Mouse (Mus musculus) kidney, postnatal 4 days (tissue): ENCODE measurements around the gene Tsks.
A peak's percentile ranks its signal among the peaks of the same experiment; 100 is the strongest.

Experiments
- DNase-seq, 2 experiments: peaks; one replicate each; pipeline ENCODE4 v3.0.0; 2021; ENCODE audit warnings: mixed read lengths in 2 of 2

Gene Tsks

DNA sequence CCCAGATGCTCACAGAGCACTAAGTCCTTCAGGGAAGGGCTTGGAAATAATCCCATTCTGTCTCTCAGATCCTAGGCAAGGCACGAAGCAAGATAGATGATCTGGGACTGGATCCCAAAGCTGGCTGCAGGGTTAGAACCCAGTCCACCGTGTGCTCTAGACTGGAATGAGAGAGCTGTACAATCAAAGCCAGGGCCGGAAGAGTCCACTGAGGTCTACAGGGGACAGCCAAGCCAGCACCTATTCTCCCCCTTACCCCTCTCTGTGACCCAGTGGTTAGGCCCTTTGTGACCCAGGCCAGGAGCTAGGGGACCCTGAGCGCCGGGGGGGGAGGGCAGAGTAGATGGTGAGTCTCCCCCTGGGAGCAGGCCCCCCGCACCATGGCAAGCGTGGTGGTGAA lies at the start of gene Tsks:
Gene Tsks (plus strand): TSS at position 301 of the 400 bp plus-strand sequence.
- DNase-seq = no peak

DNA sequence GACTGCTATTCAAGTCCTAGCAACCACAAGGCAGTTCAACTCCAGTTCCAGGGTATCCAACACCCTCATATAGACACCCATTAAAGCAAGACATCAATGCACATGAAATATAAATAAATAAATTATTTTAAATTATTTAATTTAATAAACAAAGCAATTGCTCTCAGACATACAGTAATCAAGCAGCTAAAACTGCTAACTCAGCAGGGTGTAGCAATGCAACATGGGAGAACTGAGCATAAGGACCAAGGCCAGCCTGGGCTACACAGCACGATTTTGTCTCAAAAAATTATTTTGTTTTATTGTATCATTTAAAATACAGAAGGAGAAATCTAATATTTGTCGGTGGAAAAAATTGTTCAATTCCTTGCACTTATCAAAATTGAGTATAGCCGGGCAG lies 48.8 kb upstream of the Tsks start:
- DNase-seq = no peak

DNA sequence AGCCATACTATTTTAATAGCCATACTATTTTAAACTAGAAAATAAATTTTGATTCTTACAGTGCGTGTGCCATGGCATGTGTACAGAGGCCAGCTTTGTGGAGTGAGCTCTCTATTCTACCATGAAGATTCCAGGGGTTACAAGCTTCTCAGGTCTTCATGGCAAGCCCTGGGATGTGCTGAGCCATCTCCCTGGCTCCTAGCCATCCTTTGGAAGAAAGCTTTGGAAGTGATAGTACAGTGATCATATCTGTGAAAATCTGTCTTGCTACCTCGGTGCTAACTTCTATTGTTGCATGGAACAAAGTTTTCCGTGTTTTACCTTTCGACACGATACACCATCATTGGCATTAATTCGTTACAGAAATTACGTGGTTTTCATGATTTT lies 47.8 kb upstream of the Tsks start:
- DNase-seq = no peak

DNA sequence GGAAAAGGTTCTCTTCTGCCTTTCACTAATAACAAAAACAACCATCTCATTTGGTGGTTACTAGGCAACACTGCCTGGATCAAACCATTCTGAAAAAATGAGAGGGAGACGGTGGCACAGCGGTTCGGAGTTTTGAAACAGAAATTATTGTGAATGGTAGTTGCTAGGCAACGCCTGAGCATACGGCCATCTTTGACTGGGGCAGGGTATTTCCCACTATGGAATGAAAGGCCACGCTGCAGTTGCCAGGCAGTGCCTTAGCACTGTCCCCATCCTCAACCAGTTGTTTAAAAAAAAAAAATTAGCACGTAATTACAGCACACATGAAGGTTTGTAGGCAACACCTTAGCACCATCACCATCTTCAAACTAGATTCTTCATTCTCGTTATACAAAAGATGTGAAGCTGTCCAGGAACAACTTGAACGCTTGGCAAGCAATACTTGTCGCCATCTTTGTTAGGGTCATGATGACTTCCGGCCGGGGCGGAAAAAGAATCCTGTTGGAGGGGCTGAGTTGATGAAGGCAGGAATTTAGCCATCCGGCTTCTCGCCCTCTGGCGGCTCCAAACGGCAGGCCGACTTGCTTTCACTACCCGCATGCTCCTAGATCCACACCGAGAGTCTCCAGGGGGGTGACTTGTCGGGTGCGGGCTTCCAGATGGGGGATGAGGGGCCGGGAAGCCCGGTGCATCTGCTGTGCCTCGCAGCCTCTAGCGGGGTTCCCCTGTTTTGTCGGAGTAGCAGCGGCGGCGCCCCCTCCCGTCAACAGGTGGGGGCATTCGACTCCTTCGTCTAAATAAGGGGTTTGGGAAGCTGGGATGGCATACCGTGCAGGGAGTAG lies 47.2 kb upstream of the Tsks start, which contains the start of gene Fuz:
Gene Fuz (plus strand): TSS at position 487 of the 842 bp plus-strand sequence.
- peak; percentile 93 to 96 for DNase-seq

DNA sequence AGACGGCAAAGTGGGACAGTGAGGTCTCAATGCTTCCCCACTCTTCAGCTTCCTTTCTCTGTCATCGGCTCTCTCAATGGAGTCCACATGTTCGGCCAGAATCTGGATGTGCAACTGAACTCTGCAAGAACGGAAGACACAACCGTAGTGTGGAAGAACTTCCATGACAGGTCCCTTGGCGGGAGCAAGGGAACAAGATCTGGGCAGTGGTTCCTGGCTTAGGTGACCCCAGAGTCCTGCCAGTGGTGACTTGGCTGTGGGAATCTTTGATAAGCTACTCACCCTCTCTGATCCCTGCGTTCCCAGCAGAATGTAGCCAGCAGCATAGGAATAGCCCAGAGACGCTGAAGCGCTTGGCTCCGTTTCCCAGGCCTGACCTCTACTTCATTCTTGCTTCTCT lies 46.5 kb upstream of the Tsks start:
- DNase-seq = no peak

DNA sequence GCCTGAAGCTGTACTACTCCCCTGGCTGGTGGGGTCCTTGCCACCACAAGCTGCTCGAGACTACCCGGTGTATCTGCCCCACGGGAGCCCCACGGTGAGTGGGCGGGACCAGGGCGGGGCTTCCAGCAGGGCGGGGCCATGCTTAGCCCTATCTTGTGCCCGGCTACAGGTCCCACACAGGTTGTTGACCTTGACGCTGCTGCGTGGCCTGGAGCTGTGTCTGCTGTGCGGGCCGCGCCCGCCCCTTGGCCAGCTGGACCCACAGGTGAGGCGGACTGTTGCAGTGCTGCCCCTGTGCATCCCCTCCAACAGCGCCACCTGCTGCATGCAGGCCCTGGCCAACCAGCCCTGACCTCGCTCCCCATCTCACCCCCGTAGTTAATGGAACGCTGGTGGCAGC lies 44.4 kb upstream of the Tsks start:
- peak; percentile 73 to 79 for DNase-seq

DNA sequence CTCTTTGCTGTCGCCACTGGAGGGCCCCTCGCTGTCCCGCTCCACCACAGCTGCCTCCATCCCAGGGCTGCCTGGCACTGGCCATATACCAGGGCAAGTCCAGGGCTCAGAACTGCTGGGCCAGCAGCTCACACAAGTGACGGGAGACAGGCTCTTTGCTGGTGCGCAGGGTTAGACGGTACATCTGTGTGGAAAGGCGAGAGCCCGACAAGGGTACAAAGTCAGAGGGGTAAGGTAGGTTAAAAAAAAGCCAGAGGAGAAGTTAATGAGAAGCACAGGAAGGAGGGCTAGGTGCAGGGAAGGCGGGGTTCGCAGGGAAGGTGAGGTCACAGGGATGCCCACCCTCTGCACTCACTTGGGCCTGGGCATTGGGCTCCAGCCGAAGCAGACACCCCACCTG lies 42.4 kb upstream of the Tsks start:
- peak in 1 of 2 experiments; percentile 38 for DNase-seq

DNA sequence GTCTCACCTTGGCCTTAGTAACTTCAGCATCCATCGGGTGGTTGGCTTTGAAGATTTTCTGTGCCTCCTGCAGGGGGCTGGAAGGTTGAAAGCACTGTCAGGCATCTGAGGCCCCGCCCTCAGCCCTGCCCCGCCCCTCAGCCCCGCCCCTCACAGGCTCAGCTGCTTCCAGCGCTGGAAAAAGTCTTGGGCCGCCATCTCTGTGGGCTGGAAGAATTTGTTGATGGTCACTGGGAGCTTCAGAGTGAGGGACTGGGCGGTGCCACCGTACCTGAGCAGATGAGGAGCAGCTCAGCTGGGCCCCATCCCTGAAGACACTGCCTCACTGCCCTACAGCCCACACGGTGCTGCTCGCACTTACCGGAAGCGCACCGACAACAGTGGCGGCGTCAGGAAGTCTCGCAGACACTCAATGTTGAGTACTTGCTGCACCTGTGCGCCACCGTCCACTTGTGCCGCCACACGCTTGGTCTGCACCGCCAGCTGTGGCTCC lies 41.7 kb upstream of the Tsks start:
- DNase-seq = peak; percentile 74 to 84

DNA sequence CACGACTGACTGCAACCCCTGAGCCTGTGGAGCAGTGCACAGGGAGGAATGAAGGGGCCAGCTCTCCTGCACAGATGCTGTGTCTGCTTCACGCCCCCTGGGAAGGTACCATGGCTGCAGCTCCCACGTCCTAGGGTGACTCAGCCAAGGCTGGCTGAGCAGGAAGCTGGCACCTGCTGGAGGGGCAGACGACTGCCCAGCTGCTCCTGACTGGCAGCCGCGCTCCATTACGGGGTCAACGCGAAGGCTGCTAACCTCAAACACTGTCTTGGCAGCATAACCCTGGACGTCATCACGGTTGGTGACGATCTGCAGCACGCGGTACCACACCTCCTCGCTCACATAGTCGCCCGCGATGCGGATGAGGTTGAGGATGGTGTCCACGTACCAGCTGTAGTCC lies 37.6 kb upstream of the Tsks start:
- DNase-seq = no peak

DNA sequence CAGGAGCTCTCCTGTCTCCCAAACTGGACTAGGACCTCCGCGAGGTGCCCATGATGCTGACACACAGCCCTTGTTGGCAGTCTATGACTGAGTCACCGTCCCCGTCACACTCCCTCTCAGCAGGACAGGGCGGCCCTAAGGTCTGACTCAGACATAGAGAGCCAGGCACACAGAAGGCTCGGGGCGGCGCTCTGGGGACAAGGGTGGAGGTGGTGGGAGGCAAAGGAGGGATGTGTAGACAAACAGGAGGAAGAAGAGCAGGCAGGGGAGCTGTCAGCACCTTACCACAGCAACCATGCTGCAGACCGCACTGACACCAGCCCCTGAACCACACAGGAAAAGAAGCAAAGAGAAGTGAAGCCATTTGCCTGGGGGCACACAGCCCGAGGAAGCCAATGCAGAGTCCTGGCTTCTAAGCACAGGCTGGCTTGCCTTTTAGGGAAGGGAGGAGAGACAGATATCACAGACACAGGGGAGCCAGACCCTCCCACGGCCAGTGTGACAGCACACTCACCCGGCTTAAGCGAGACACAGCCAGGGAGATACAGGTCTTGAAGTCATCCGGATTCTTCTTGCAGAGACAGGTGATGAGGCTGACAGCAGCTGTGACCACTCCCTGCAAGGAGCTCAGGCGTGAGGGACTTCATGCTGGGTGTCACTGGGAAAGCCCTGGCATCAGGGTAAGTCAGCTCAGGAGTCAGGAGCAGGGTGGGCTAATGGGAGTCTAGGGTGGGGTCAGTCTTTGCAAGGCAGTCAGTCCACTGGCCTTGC lies 34.1 kb upstream of the Tsks start:
- no peak for DNase-seq

DNA sequence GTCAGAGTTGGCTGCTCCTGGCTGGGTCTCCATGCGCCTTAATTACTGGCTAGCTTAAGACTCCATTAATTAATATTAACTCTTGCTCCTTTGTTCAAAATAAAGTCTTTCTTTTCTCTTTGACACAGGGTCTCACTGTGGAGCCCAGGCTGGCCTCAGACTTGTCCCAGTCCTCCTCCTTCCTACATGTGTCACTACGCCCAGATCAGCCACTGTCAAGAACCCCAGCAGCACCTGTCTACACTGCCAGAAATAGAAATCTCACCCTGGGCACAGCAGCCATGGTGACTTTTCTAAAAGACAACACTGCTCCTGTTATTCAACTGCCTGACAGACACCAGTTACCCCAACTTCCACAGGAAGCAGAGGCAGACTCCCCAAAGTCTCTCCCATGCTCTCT lies 28.6 kb upstream of the Tsks start:
- DNase-seq = no peak

DNA sequence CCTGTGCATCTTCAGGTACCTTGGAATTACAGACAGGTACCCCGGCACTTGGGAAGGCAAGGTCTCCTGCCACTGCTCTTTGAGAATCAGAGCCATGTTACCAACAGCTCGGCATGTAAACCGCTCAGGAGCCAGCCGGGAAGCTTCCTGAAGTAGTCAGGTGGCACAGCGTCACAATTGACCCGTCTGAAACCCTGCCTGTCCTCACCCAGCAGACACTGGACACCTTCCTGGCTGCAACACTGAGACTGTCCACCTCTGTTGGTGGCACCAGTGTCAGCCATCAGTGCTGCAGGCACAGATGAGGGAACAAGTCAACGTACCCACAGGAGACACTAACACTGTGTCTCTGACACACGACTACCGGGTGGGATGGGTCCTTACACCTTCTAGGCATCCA lies 27.7 kb upstream of the Tsks start:
- DNase-seq = no peak

DNA sequence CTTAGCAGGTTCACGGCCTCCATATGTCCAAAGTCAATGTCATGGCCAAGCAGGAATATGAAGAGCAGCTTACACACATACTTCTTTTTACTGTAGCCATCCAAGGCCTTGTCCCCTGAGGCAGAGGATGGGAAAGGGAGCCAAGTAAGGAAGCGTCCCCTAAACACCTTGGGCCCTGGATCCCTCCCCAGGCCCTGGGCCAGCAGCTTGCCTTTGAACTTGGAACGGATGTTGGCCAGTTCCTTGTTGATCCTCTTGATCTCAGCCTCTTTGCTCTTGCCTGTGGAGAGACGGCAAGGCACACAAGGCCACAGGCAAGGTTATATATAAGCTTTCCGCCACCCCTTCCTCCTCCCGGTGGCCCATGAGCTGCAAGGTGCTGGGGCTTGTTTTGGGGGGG lies 26.8 kb upstream of the Tsks start:
- DNase-seq = no peak

DNA sequence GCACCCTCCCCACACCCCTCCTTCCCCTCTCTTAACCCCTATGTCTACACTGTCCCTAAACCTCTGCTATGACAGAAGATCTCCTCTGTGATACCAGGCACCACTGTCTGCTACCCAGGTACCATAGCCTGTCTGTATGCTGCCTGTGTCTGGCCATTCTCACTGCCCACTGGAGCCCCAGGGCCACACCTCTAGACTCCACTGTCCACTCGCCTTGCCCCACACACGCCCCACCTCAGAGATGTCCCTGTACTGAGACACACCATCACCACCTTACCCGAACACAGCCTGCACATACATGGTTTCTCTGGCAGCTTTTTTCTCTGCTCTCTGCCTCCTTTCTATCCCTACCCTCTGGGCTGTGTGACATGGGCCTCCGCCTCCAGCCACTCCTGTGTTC lies 26.1 kb upstream of the Tsks start:
- no peak for DNase-seq

DNA sequence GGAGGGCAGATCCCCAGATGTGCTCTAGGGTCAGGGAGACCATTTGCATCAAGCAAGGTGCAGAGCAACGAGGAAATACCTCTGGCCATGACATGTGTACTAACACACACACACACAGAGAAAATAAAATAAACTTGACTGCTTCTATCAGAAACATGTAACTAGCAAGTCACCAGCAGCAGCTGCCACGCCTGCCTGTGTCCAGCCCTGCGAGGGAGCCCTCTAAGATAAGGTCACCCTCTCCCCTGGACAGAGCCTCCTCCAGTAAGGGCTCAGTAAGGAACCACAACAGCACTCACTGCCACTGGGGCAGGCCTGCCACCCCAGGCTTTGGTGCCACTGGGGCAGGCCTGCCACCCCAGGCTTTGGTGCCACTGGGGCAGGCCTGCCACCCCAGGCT lies 24.8 kb upstream of the Tsks start:
- DNase-seq = no peak

DNA sequence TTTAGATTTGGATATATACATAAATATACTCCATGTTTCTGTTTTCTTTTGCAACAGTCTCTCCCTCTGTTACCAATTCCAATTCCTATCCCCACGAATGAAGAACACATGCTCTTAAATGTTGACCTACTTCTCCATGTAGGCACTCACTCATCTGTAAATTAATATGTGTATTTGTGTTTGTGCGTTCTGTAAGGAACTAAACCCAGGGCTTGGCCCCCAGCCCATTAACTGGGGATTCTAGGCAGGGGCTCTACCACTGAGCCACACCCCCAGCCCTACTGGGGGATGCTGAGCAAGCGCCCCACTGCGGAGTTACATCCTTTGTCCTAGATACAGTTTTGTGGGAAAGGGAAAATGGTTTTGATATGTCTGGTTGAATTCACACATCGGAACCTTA lies 23.9 kb upstream of the Tsks start:
- no peak for DNase-seq

DNA sequence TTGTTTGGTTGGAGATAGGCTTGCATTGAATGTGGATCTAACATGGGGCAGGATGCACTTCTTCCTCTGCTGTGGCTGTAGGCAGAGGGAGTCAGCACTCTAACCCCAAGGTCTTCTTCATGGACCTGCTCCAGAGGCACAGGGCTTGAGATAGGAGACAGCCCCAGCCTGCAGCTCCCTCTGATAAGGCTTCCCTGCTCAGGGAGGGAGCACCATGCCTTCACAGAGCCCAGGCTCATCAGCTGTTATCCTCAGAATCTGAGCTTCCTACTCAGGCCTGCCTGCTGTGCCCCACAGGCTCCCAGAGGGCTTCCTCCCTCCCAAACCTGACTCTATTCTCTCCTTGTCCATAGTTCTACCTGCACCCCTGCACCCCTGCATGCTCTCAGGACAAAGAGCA lies 20.5 kb upstream of the Tsks start:
- DNase-seq = no peak

DNA sequence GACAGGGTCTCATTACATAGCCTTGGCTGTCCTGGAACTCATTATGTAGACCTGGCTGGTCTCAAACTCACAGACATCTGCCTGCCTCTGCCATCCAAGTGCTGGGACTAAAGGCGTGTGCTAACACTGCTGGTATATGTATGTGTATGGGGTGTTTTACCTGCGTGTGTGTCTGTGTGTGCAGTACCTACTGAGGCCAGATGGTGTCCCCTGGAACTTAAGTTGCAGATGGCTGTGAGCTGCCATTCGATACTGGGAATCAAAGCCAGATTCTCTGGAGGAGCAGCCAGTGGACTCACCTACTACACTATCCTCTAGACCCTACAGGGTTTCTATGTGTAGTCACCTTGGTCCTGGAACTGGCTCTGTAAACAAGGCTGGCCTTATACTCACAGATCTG lies 17.5 kb upstream of the Tsks start:
- DNase-seq = peak; percentile 67 to 74

DNA sequence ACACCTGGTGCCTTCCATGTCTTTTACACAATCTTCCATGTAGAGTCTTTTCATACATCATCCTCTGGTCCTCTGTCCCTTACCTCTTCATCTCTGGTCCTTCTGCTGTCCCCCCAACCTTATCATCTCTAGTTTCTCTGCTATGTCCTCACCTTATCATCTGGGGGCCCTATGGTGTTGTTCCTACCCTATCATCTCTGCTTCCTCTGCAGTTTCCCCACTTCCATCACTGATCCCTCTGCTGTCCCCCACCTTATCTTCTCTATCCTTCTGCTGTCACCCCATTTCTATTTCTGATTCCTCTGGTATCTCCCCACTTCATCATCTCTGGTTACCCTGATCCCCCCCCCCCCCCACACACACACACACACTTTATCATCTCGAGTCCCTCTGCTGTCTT lies 14.4 kb upstream of the Tsks start:
- no peak for DNase-seq

DNA sequence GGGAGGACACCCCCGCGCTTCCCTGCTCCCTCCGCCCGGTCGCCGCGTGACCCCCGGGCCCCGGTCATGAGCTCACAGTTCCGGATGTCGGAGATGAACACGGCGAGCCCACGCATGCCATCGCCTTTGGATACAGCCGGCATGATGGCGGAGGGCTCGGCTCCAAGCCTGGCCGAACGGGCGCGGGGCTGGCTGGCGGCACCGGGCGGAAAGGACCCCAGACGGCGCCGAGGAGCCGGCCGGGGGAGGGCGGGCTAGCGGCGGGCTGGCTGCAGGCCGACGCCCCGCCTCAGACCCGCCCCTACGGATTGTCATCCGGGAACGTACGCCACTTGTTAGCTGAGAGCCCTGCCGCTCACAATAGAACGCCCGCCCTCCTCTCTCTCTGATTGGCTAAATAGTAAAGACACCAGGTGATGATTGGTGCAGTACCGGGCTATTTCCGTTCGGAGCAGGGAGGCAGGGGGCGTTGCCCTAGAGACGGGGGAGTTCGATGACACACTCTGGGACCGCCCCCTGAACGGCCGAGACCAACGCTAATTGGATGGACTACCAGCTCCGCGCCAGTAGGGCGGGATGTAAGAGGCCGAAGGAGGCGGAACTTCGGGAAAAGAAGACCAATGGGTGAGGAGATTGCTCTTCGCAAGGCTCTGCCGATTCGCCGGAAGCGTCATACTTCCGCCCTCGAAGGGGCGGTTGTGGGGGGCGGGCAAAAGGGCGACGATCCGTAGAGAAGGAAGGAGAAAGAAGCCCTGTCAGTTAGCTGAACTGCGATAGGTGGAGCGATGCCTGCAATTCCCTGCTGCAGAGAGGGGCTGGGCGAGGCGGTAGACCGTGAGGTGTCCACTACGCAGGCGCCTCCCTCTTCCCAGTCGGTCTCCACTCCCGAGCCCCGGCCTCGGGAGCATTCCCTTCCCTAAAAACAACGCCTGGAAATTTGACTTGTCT lies 13.5 kb upstream of the Tsks start, which contains the start of gene Ap2a1:
Gene Ap2a1 (minus strand): TSS at position 293 of the 948 bp plus-strand sequence.
- peak; percentile 99 to 100 for DNase-seq

DNA sequence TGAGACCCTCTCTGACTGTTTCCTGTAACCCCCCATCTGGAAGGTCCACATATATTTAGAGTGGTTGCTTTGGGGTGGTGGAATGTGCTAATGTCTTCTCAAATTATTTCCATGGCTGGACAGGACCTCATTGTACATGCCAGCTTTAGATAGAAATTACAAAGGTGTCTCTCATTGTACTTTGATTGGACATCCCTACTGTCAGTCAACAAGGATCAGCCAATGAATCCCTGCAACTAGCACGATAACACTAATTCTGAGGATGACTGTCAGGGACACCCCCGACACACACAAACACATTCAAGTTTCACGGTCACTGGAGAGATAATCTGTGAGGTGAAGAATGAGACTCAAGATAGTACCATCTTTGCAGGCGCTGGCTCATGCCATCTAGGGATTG lies 4.3 kb upstream of the Tsks start:
- no peak for DNase-seq

DNA sequence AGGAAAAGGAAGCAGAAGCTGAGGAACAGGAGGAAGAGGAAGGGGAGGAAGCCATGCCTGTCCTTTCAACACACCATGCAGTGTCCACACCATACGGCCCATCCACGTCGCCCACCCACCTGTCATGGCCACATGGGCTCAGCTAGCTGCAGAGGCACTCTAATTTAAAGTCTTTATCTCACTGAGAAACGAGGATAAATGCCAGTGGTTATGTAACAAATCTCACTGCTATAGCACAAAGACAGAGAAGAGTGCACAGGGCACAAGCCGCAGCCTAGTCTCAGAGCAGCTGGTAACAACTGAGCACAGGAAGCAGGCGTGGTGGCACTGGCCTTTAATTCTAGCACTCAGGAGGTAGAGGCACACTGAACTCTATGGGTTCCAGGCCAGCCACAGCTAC lies 6.9 kb downstream of the Tsks start:
- no peak for DNase-seq

DNA sequence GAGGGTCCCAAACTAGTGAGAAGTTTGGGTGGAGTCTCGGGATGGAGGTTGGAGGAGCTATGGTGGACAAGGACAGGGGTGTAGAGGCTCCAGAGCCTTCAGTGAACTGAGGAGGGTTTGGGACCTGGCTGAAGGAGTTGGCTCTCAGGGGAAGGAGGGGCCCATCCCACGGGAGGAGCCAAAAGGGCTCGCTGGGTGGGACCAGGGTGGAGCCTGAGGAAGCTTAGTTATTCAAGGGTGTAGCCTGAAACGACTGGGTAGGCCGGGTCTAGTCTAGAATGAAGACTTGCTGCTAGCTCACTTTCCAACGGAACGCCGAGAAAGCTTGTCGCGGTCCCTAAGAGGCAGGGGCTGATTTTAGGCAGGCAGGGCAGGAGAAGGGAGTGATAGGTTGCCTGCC lies 9.0 kb downstream of the Tsks start:
- DNase-seq = peak; percentile 81 to 88
